Mouse (Mus musculus) midbrain, embryonic 16.5 days (tissue): ENCODE results near the gene Uqcrq. TPM values are rescaled to one million over a fixed set of nuclear protein-coding genes. Genes with fewer than 3 reads are reported as not detected.

Experiments
- ATAC-seq: fragments of 200-750 bp; cut with Nextera tagmentation; 2 replicates; pipeline ENCODE4 v1.8.0; 2017; ENCODE audit warnings: moderate TSS enrichment
- H3K27ac ChIP-seq: fragments of 300-500 bp; sonication (generic); 2 replicates; pipeline ENCODE4 v1.5.1; 2014; ENCODE audit warnings: mild to moderate bottlenecking, low read length, mixed read lengths
- H3K27me3 ChIP-seq: fragments of 300-500 bp; sonication (generic); 2 replicates; pipeline ENCODE4 v1.6.1; 2014; ENCODE audit warnings: low read depth, low read length, mixed read lengths; ENCODE audit not compliant: control insufficient read depth, insufficient read depth
- H3K36me3 ChIP-seq: fragments of 300-500 bp; sonication (generic); 2 replicates; pipeline ENCODE4 v1.6.1; 2014; ENCODE audit warnings: mild to moderate bottlenecking, low read length, moderate library complexity, mixed read lengths; ENCODE audit not compliant: control insufficient read depth, insufficient read depth
- H3K4me1 ChIP-seq: fragments of 300-500 bp; sonication (generic); 2 replicates; pipeline ENCODE4 v1.6.1; 2014; ENCODE audit warnings: mild to moderate bottlenecking, low read length, mixed read lengths; ENCODE audit not compliant: control insufficient read depth, insufficient read depth
- H3K4me2 ChIP-seq: fragments of 300-500 bp; sonication (generic); 2 replicates; pipeline ENCODE4 v1.6.1; 2014; ENCODE audit warnings: mild to moderate bottlenecking, low read length, mixed read lengths
- H3K4me3 ChIP-seq: fragments of 300-500 bp; sonication (generic); 2 replicates; pipeline ENCODE4 v1.5.1; 2014; ENCODE audit warnings: low read depth, mild to moderate bottlenecking, low read length, moderate library complexity, mixed read lengths
- H3K9ac ChIP-seq: fragments of 300-500 bp; sonication (generic); 2 replicates; pipeline ENCODE4 v1.6.1; 2014; ENCODE audit warnings: low read depth, low read length, mixed read lengths
- H3K9me3 ChIP-seq: fragments of 300-500 bp; sonication (generic); replicated peaks from 2 replicates; pipeline ENCODE4 v1.6.1; 2014; ENCODE audit warnings: mild to moderate bottlenecking, low read length, mixed read lengths; ENCODE audit not compliant: control insufficient read depth, poor library complexity, severe bottlenecking
- WGBS: fragments of 180-500 bp; shearing (Covaris S2); extraction: QIAGEN DNeasy Blood & Tissue Kit; methylation state at CpG from one replicate; pipeline ENCODE4 v1.1.7; 2014; 5-methylcytosine and 5-hydroxymethylcytosine counted together
- microRNA-seq: library from miRNA; unstranded; fragments of <30 nt; microRNA quantifications from one replicate; pipeline ENCODE4, GENCODE M21; 2017
- polyA plus RNA-seq: library from polyadenylated mRNA; unstranded; fragments of >200 nt; fragmentation: Nextera tagmentation; extraction: Ambion mirVana; gene quantifications from 2 replicates; pipeline ENCODE4 v1.2.1, GENCODE M21; 2015

The Uqcrq gene
- polyA plus RNA-seq, 1 experiment from 2014 or later, result 673 TPM

DNA sequence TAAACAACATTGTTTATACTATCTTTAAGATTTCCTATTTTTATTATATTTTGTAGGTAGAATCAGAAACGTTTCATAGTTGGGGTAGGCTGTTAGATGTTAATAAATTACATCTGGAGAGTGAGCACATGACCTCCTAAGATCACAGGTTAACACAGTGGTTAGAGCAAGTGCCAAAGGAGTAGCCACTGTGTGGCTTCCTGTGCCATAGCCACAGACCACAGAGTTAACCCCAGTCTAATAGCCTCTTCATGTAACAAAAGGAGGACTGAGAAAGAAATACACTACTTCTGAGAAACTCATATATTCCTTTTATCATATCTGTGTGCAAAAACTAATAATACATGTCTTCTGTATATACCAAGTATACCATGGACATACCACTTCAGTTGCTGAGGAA lies 36.8 kb downstream of the Uqcrq start:
- no peaks in the 10 kb centered on the region for H3K4me1 ChIP-seq
- no peak for ATAC-seq
- WGBS, result 94% methylated on average over 1 of the region's 1 CpGs
- H3K27ac ChIP-seq, result no peak overlapping the region
- no peaks in the 10 kb centered on the region for H3K27me3 ChIP-seq
- no peak overlapping the region for H3K4me2 ChIP-seq
- peaks cover 23% of the 10 kb centered on the region for H3K36me3 ChIP-seq
- no peaks in the 10 kb centered on the region for H3K9me3 ChIP-seq
- H3K9ac ChIP-seq, result no peak overlapping the region
- no peak overlapping the region for H3K4me3 ChIP-seq

GRCm38 (mm10) chr11:53383758-53384428 lies 46.7 kb downstream of the Uqcrq start:
- H3K27ac ChIP-seq, result no peak overlapping the region
- no peak overlapping the region for H3K4me3 ChIP-seq
- H3K4me1 ChIP-seq, result no peaks in the 10 kb centered on the region
- no peak overlapping the region for H3K9ac ChIP-seq
- peaks cover 6% of the 10 kb centered on the region; the same call in 1 of the 2 replicates for H3K36me3 ChIP-seq
- 100% methylated on average over 2 of the region's 2 CpGs for WGBS
- no peaks in the 10 kb centered on the region for H3K27me3 ChIP-seq
- no peak overlapping the region for H3K4me2 ChIP-seq
- H3K9me3 ChIP-seq, result no peaks in the 10 kb centered on the region
- ATAC-seq, result no peak

DNA sequence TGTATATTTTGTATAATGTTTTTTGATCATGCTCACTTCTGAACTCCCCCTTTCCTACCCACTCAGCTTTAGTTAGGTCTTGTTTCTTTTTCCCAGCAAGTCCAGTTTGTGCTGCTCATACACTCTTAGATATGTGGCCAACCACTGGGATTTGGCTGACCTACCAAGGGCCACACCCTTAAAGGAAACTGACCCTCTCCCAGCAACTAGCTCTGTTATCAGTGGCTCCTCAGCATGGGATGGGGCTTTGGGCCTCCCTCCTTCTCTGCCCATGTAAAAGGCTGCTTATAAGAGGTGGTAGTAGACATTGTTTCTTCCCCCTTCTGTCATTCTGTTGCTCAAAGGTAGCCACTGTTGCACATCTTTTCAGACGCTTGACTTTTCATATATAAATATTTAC lies 51.7 kb downstream of the Uqcrq start:
- peaks cover 15% of the 10 kb centered on the region for H3K36me3 ChIP-seq
- no peak for ATAC-seq
- WGBS, result 81% methylated on average over 1 of the region's 1 CpGs

More for the DNA sequence above, 51.7 kb downstream of the Uqcrq start:
- H3K9me3 ChIP-seq, result no peaks in the 10 kb centered on the region
- no peaks in the 10 kb centered on the region for H3K27me3 ChIP-seq
- H3K27ac ChIP-seq, result no peak overlapping the region
- H3K9ac ChIP-seq, result no peak overlapping the region
- no peaks in the 10 kb centered on the region for H3K4me1 ChIP-seq
- no peak overlapping the region for H3K4me3 ChIP-seq
- H3K4me2 ChIP-seq, result no peak overlapping the region

Small RNA genes within 50 kb of the gene (microRNA-seq; reads per million reads assigned to microRNA genes)
- gene Mir6920, result not detected

Other genes with a start within 250 kb of the Uqcrq start
- gene Hspa4, start 130.4 kb downstream of the Uqcrq start, polyA plus RNA-seq, result 37.9 and 38.1 TPM in 2 replicates
- 13.7 and 16.1 TPM in 2 replicates for gene Zcchc10, start 106.2 kb downstream of the Uqcrq start, polyA plus RNA-seq
- gene Aff4, start 80.0 kb downstream of the Uqcrq start, polyA plus RNA-seq, result 42.4 and 53.5 TPM in 2 replicates
- not detected in 2 replicates for gene Leap2, start 7.7 kb downstream of the Uqcrq start, polyA plus RNA-seq
- 1.8 and 3.1 TPM in 2 replicates for gene Gdf9, start 192 bp upstream of the Uqcrq start, polyA plus RNA-seq
- 0.10 TPM in 1 of 2 replicates, not detected in the other for gene Gm10447, start 26.3 kb upstream of the Uqcrq start, polyA plus RNA-seq
- 3.0 and 4.5 TPM in 2 replicates for gene Shroom1, start 26.4 kb upstream of the Uqcrq start, polyA plus RNA-seq
- not detected in 2 replicates for gene Gm9837, start 39.6 kb upstream of the Uqcrq start, polyA plus RNA-seq
- not detected in 2 replicates for gene Gm9945, start 49.3 kb upstream of the Uqcrq start, polyA plus RNA-seq
- gene Sowaha, start 49.4 kb upstream of the Uqcrq start, polyA plus RNA-seq, result 1.1 and 1.6 TPM in 2 replicates
- gene Sept8, start 88.4 kb upstream of the Uqcrq start, polyA plus RNA-seq, result 20.0 and 20.7 TPM in 2 replicates
- 363 and 379 TPM in 2 replicates for gene Kif3a, start 136.5 kb upstream of the Uqcrq start, polyA plus RNA-seq
- 5.2 and 5.5 TPM in 2 replicates for gene Il4, start 187.8 kb upstream of the Uqcrq start, polyA plus RNA-seq
- not detected in 2 replicates for gene Il13, start 203.9 kb upstream of the Uqcrq start, polyA plus RNA-seq